Mouse (Mus musculus) embryonic facial prominence, embryonic 14.5 days (tissue): ENCODE measurements at regions not wholly inside any gene's neighbourhood (a gene's known extent, or its start where the extent isn't known, plus 50 kb on each side); places are given as distances from the start of the nearest gene placed in this dataset.

Source experiments
- ATAC-seq: fragments of 200-750 bp; cut with Nextera tagmentation; 2 replicates; pipeline ENCODE4 v1.8.0; 2017; ENCODE audit warnings: low read depth, moderate number of reproducible peaks, moderate TSS enrichment
- DNase-seq: peaks from one replicate; pipeline ENCODE4 v3.0.0-alpha.2; 2015; ENCODE audit warnings: low spot score
- H3K27ac ChIP-seq: fragments of 300-500 bp; sonication (generic); replicated peaks from 2 replicates; pipeline ENCODE4 v1.5.1; 2014; ENCODE audit warnings: low read depth, mild to moderate bottlenecking, low read length, moderate library complexity
- H3K27me3 ChIP-seq: fragments of 300-500 bp; sonication (generic); replicated peaks from 2 replicates; pipeline ENCODE4 v1.6.1; 2014; ENCODE audit warnings: low read length; ENCODE audit not compliant: control insufficient read depth, insufficient read depth
- H3K36me3 ChIP-seq: fragments of 300-500 bp; sonication (generic); 2 replicates; pipeline ENCODE4 v1.6.1; 2014; ENCODE audit warnings: low read length, mixed read lengths; ENCODE audit not compliant: control insufficient read depth, insufficient read depth
- H3K4me1 ChIP-seq: fragments of 300-500 bp; sonication (generic); 2 replicates; pipeline ENCODE4 v1.6.1; 2014; ENCODE audit warnings: antibody characterized with exemption, low read length; ENCODE audit not compliant: control insufficient read depth, insufficient read depth
- H3K4me2 ChIP-seq: fragments of 300-500 bp; sonication (generic); 2 replicates; pipeline ENCODE4 v1.6.1; 2014; ENCODE audit warnings: low read depth, mild to moderate bottlenecking, low read length, moderate library complexity, mixed read lengths
- H3K4me3 ChIP-seq: fragments of 300-500 bp; sonication (generic); 2 replicates; pipeline ENCODE4 v1.5.1; 2014; ENCODE audit warnings: low read depth, mild to moderate bottlenecking, low read length
- H3K9ac ChIP-seq: fragments of 300-500 bp; sonication (generic); 2 replicates; pipeline ENCODE4 v1.6.1; 2014; ENCODE audit warnings: low read depth, mild to moderate bottlenecking, low read length, moderate library complexity, mixed read lengths
- H3K9me3 ChIP-seq: fragments of 300-500 bp; sonication (generic); 2 replicates; pipeline ENCODE4 v1.6.1; 2016; ENCODE audit warnings: low read length; ENCODE audit not compliant: control insufficient read depth
- WGBS: fragments of 180-500 bp; shearing (Covaris S2); extraction: QIAGEN DNeasy Blood & Tissue Kit; methylation state at CpG from one replicate; pipeline ENCODE4 v1.1.7; 2014; 5-methylcytosine and 5-hydroxymethylcytosine counted together

DNA sequence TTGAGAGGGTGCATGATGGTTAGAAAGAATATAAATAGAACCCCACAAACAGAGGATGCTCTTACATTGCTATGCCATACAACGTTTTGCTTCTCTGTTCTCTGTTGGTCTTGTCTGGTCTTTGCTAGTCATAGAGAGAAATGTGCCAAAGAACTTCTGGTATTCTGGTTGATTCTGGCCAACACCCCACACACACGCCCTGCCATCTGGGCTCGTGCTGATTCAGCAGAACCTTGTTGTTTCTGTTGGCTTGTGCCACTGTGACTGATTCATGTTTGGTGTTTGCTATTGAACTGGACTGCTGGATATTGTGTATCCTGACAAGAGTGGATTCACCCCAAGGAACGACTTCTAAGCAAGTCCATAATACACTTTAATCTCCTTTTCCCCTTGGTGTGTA, 126.0 kb upstream of the Rasa1 start:
- WGBS, result 90% methylated on average over 4 of the region's 4 CpGs

DNA sequence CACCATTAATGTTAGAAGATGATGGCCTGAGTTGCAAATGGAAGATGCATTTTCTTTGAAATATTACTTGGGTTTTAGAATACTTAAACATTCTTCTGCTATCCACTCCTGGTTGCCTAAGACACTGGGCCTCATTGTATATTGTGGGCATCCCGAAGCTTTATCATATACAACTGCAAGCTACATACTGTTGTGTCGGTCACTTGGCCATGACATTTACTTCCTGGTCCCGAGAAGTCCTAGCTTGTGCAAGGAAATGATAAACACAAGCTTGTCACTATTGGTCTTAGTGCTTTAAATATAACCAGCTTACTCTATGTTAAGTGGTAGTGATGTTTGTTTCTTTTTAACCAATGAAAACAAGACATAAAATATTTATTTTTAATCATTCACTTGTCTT, 122.4 kb upstream of the Rasa1 start:
- Histone ChIP-seq H3K4me2 (no peak overlapping the region), H3K36me3 (no peaks in the 10 kb centered on the region), H3K27ac (no peak overlapping the region), H3K27me3 (no peaks in the 10 kb centered on the region), H3K4me3 (no peak overlapping the region), H3K4me1 (no peaks in the 10 kb centered on the region), H3K9ac (no peak overlapping the region), H3K9me3 (no peaks in the 10 kb centered on the region)
- ATAC-seq (no peak), DNase-seq (no peak)
- 80% methylated on average over 3 of the region's 3 CpGs for WGBS

More for the DNA sequence above, 126.0 kb upstream of the Rasa1 start:
- Histone ChIP-seq H3K4me2 (no peak overlapping the region), H3K9ac (no peak overlapping the region), H3K27me3 (no peaks in the 10 kb centered on the region), H3K27ac (no peak overlapping the region), H3K36me3 (no peaks in the 10 kb centered on the region), H3K4me3 (no peak overlapping the region), H3K4me1 (no peaks in the 10 kb centered on the region), H3K9me3 (no peaks in the 10 kb centered on the region)
- no peak for DNase-seq
- ATAC-seq, result no peak

DNA sequence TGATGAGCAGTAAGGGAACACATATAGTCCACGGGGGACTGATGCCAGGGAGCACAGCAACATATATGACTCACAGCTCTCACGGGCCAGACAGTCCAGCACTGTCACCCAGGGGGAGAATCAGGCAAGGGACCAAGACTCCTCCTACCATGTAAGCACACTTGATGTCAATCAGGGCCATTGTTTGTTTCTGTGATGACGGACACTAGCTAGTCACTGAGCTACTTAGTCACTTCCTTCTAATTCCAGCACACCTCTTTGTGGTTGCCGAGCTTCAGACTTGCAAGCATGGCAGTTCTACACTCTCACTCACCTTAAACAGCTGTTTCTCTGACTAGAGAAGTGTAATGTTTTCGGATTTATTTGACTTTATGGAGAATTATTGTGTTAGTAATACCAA, 109.9 kb upstream of the Rasa1 start:
- 71% methylated on average over 5 of the region's 5 CpGs for WGBS
- no peaks in the 10 kb centered on the region for H3K9me3 ChIP-seq

DNA sequence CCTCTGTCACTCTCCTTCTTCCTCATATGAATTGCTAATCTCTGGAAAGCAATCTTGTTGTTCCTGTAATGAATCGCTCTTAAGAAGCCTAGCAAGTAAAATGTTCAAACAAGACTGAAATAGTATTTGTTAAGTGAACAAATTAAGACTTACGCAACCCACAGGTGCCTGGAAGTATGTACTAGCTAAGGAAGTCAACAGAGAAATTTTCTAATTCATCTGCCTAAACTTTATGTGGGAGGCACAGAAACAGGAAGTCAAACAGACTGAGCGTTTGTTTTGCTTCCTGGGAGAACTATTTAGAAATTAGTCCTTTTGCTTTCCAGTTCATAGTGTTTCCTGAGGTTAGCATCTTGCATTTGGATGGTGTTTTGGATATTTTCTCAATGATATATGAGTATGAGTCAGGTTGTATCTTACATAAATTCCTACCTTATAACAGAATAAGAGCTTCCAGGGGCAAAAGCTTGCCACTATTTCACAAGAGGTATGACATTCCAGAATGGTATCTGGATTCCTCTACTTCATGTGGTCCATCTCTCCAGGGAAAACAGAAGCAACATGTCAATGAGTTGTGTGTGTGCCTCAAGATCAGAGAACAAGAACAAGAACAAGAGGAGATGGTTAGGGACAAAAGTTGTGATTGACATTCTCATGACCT, 87.5 kb upstream of the Rasa1 start:
- Histone ChIP-seq H3K4me3 (no peak overlapping the region), H3K4me1 (no peaks in the 10 kb centered on the region), H3K27ac (no peak overlapping the region), H3K4me2 (no peak overlapping the region), H3K36me3 (no peaks in the 10 kb centered on the region), H3K9ac (no peak overlapping the region), H3K27me3 (no peaks in the 10 kb centered on the region), H3K9me3 (no peaks in the 10 kb centered on the region)
- no peak for ATAC-seq
- no peak for DNase-seq
- WGBS, result 70% methylated on average over 3 of the region's 3 CpGs

More for the DNA sequence above, 109.9 kb upstream of the Rasa1 start:
- Histone ChIP-seq H3K27me3 (no peaks in the 10 kb centered on the region), H3K4me2 (no peak overlapping the region), H3K4me3 (no peak overlapping the region), H3K27ac (no peak overlapping the region), H3K9ac (no peak overlapping the region), H3K4me1 (no peaks in the 10 kb centered on the region), H3K36me3 (no peaks in the 10 kb centered on the region)
- DNase-seq (no peak), ATAC-seq (no peak)

DNA sequence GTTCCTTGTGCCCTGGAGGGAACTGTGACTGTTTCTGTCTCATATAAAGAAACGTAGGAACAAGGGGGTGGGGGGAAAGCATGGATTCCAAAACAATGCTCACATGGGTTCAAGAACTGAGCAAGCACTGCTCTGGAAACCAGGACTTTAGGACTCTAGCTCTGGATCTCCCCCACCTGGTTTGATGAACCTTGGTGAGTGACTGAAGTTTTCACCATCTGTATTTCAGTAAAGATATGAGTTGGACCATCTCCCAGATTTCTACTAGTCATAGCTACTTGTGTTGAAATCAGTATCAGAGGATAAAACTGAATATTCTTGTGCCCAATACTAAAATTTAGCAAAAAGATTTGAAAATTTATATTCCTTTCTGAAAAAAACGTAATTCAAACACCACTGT, 70.7 kb upstream of the Rasa1 start:
- DNase-seq, result no peak
- H3K9ac ChIP-seq, result no peak overlapping the region
- H3K9me3 ChIP-seq, result no peaks in the 10 kb centered on the region
- H3K27me3 ChIP-seq, result no peaks in the 10 kb centered on the region
- H3K4me3 ChIP-seq, result no peak overlapping the region
- WGBS, result 57% methylated on average over 2 of the region's 2 CpGs
- H3K27ac ChIP-seq, result no peak overlapping the region
- no peaks in the 10 kb centered on the region for H3K36me3 ChIP-seq
- H3K4me2 ChIP-seq, result no peak overlapping the region
- no peaks in the 10 kb centered on the region for H3K4me1 ChIP-seq
- ATAC-seq, result no peak

DNA sequence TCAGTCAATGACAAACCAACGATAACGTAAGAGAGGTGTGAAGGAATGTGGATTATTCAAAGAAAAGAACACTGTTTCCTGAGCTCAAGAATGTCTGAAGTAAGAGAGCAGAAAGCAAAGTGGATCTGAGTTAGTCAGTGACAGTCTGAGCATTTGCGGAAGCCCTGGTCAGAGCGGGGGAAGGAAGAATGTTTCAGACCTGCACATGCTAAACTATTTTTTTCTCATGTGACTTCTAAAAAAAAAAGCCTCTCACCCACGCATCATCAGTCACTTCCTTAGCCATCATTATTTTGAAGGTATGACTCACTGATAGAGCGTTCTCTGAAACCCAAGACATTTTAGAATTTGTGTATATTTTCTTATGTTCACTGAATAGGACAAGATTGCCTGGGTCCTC, 70.2 kb upstream of the Rasa1 start:
- no peak overlapping the region for H3K27ac ChIP-seq
- no peak overlapping the region for H3K4me3 ChIP-seq
- ATAC-seq, result no peak
- H3K27me3 ChIP-seq, result no peaks in the 10 kb centered on the region
- DNase-seq, result no peak
- H3K4me2 ChIP-seq, result no peak overlapping the region
- no peaks in the 10 kb centered on the region for H3K9me3 ChIP-seq
- H3K36me3 ChIP-seq, result no peaks in the 10 kb centered on the region
- 82% methylated on average over 6 of the region's 6 CpGs for WGBS
- H3K9ac ChIP-seq, result no peak overlapping the region
- no peaks in the 10 kb centered on the region for H3K4me1 ChIP-seq

DNA sequence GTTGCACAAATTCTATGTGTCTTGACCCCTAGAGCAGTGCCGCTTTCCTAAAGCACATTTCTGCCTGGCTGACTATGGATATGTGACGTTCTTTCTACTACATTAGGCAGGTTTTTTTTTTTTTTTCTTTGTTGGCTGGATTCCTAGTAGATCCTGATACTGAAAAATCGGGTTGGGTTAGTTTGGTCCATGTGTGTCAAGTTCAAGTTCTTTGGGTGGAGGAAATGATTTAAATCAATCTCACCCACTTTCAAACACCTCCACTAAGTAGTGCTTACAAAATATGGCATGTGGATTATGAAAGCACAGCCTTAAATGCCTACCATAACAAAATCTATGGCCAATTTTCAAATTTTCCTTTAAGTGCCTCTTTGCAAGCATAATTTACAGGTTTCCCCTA, 63.1 kb upstream of the Rasa1 start:
- 70% methylated on average over 3 of the region's 3 CpGs for WGBS
- no peaks in the 10 kb centered on the region for H3K36me3 ChIP-seq
- H3K4me2 ChIP-seq, result no peak overlapping the region
- H3K4me1 ChIP-seq, result no peaks in the 10 kb centered on the region
- H3K27ac ChIP-seq, result no peak overlapping the region
- no peaks in the 10 kb centered on the region for H3K9me3 ChIP-seq
- ATAC-seq (no peak), DNase-seq (no peak)
- no peak overlapping the region for H3K4me3 ChIP-seq
- H3K9ac ChIP-seq, result no peak overlapping the region
- no peaks in the 10 kb centered on the region for H3K27me3 ChIP-seq
